Mouse (Mus musculus) heart, embryonic 13.5 days (tissue): ENCODE data around the gene AI661453. TPM values are rescaled to one million over a fixed set of nuclear protein-coding genes. Genes with fewer than 3 reads are reported as not detected.

Experiments
- ATAC-seq: fragments of 200-750 bp; cut with Nextera tagmentation; 2 replicates; pipeline ENCODE4 v1.8.0; 2017; ENCODE audit warnings: moderate TSS enrichment; ENCODE audit not compliant: insufficient number of reproducible peaks, low FRiP score, low TSS enrichment; ENCODE audit errors: extremely low read depth
- H3K27ac ChIP-seq: fragments of 300-500 bp; sonication (generic); replicated peaks from 2 replicates; pipeline ENCODE4 v1.5.1; 2015; ENCODE audit warnings: moderate library complexity, mild to moderate bottlenecking, inconsistent platforms
- H3K27me3 ChIP-seq: fragments of 300-500 bp; sonication (generic); replicated peaks from 2 replicates; pipeline ENCODE4 v1.6.1; 2015; ENCODE audit warnings: mild to moderate bottlenecking, inconsistent platforms
- H3K36me3 ChIP-seq: fragments of 300-500 bp; sonication (generic); 2 replicates; pipeline ENCODE4 v1.6.1; 2015; ENCODE audit warnings: mild to moderate bottlenecking, inconsistent platforms
- H3K4me1 ChIP-seq: fragments of 300-500 bp; sonication (generic); 2 replicates; pipeline ENCODE4 v1.6.1; 2015; ENCODE audit warnings: inconsistent platforms
- H3K4me2 ChIP-seq: fragments of 300-500 bp; sonication (generic); 2 replicates; pipeline ENCODE4 v1.6.1; 2015; ENCODE audit warnings: inconsistent platforms, mild to moderate bottlenecking, moderate library complexity
- H3K4me3 ChIP-seq: fragments of 300-500 bp; sonication (generic); 2 replicates; pipeline ENCODE4 v1.5.1; 2015; ENCODE audit warnings: moderate library complexity, mild to moderate bottlenecking, inconsistent platforms
- H3K9ac ChIP-seq: fragments of 300-500 bp; sonication (generic); 2 replicates; pipeline ENCODE4 v1.6.1; 2015; ENCODE audit warnings: inconsistent platforms, mild to moderate bottlenecking, moderate library complexity
- H3K9me3 ChIP-seq: fragments of 300-500 bp; sonication (generic); 2 replicates; pipeline ENCODE4 v1.6.1; 2016; ENCODE audit warnings: inconsistent platforms
- WGBS: fragments of 180-500 bp; shearing (Covaris S2); methylation state at CpG from one replicate; pipeline ENCODE4 v1.1.7; 2015; ENCODE audit warnings: mixed read lengths; 5-methylcytosine and 5-hydroxymethylcytosine counted together
- polyA plus RNA-seq: library from polyadenylated mRNA; unstranded; fragments of >200 nt; fragmentation: Nextera tagmentation; extraction: Ambion mirVana; gene quantifications from 2 replicates; pipeline ENCODE4 v1.2.1, GENCODE M21; 2015

The AI661453 gene
- polyA plus RNA-seq, 1 experiment from 2014 or later, result 0.82 TPM

GRCm38 (mm10) chr17:47504228-47504627 is 67.8 kb downstream of the AI661453 start:
- Histone ChIP-seq H3K4me3 (peak overlapping the region; percentile 59), H3K36me3 (peaks cover 16% of the 10 kb centered on the region), H3K9me3 (no peaks in the 10 kb centered on the region), H3K4me2 (peak overlapping the region; percentile 87), H3K4me1 (peaks cover 59% of the 10 kb centered on the region), H3K27ac (peak overlapping the region; percentile 76; the same call in 1 of the 2 replicates), H3K9ac (peak overlapping the region; percentile 86), H3K27me3 (no peaks in the 10 kb centered on the region)
- no peak for ATAC-seq
- WGBS, result 62% methylated on average over 5 of the region's 5 CpGs

GRCm38 (mm10) chr17:47504941-47505346 is 68.5 kb downstream of the AI661453 start, which contains the start of gene Ccnd3:
Gene Ccnd3, plus strand, starts transcription at chr17:47505051.
- H3K9me3 ChIP-seq, result no peaks in the 10 kb centered on the region
- peak within 1 kb of the TSS; percentile 59 for H3K4me3 ChIP-seq
- peak within 1 kb of the TSS; percentile 76 for H3K27ac ChIP-seq
- H3K27me3 ChIP-seq, result no peaks in the 10 kb centered on the region
- H3K36me3 ChIP-seq, result peaks cover 11% of the 10 kb centered on the region
- H3K4me2 ChIP-seq, result peak within 1 kb of the TSS; percentile 87
- peaks cover 62% of the 10 kb centered on the region for H3K4me1 ChIP-seq
- peak within 1 kb of the TSS; percentile 86 for H3K9ac ChIP-seq
- 1% methylated on average over 22 of the region's 22 CpGs for WGBS
- no peak for ATAC-seq

GRCm38 (mm10) chr17:47505566-47505965 is 69.2 kb downstream of the AI661453 start:
- ATAC-seq, result no peak
- H3K27ac ChIP-seq, result peak overlapping the region; percentile 76
- H3K9ac ChIP-seq, result peak overlapping the region; percentile 86
- WGBS, result 61% methylated on average over 2 of the region's 2 CpGs
- H3K9me3 ChIP-seq, result no peaks in the 10 kb centered on the region
- H3K4me3 ChIP-seq, result peak overlapping the region; percentile 59
- H3K27me3 ChIP-seq, result no peaks in the 10 kb centered on the region
- H3K36me3 ChIP-seq, result peaks cover 5% of the 10 kb centered on the region
- peaks cover 63% of the 10 kb centered on the region for H3K4me1 ChIP-seq
- peak overlapping the region; percentile 87 for H3K4me2 ChIP-seq

GRCm38 (mm10) chr17:47506042-47506441 is 69.6 kb downstream of the AI661453 start:
- 95% methylated on average over 1 of the region's 1 CpGs for WGBS
- Histone ChIP-seq H3K27ac (no peak overlapping the region), H3K4me2 (peak overlapping the region; percentile 87), H3K27me3 (no peaks in the 10 kb centered on the region), H3K4me3 (peak overlapping the region; percentile 4; the same call in 1 of the 2 replicates), H3K36me3 (peaks cover under 1% of the 10 kb centered on the region; the same call in 1 of the 2 replicates), H3K9ac (peak overlapping the region; percentile 86; the same call in 1 of the 2 replicates), H3K9me3 (no peaks in the 10 kb centered on the region), H3K4me1 (peaks cover 62% of the 10 kb centered on the region)
- no peak for ATAC-seq

GRCm38 (mm10) chr17:47506697-47507096 is 70.3 kb downstream of the AI661453 start:
- Histone ChIP-seq H3K27me3 (no peaks in the 10 kb centered on the region), H3K9me3 (no peaks in the 10 kb centered on the region), H3K4me2 (no peak overlapping the region), H3K4me1 (peaks cover 61% of the 10 kb centered on the region), H3K9ac (no peak overlapping the region), H3K27ac (no peak overlapping the region), H3K36me3 (no peaks in the 10 kb centered on the region), H3K4me3 (no peak overlapping the region)
- WGBS, result 86% methylated on average over 4 of the region's 4 CpGs
- ATAC-seq, result no peak

- Histone ChIP-seq H3K9me3 (no peaks in the 10 kb centered on the region), H3K27me3 (no peaks in the 10 kb centered on the region), H3K9ac (peak overlapping the region; percentile 8; the same call in 1 of the 2 replicates), H3K36me3 (no peaks in the 10 kb centered on the region), H3K4me2 (peak overlapping the region; percentile 66), H3K4me3 (peak overlapping the region; percentile 43; the same call in 1 of the 2 replicates), H3K27ac (peak overlapping the region; percentile 96), H3K4me1 (peaks cover 66% of the 10 kb centered on the region)
- no peak for ATAC-seq
- 71% methylated on average over 2 of the region's 2 CpGs for WGBS
Observed at GRCm38 (mm10) chr17:47507523-47507922, 71.1 kb downstream of the AI661453 start.

- 15% methylated on average over 12 of the region's 12 CpGs for WGBS
- ATAC-seq, result peak; percentile 52; the same call in 1 of the 2 replicates
- Histone ChIP-seq H3K4me1 (peaks cover 71% of the 10 kb centered on the region), H3K4me2 (peak overlapping the region; percentile 66), H3K9me3 (no peaks in the 10 kb centered on the region), H3K36me3 (no peaks in the 10 kb centered on the region), H3K4me3 (peak overlapping the region; percentile 43), H3K27me3 (no peaks in the 10 kb centered on the region), H3K27ac (peak overlapping the region; percentile 96), H3K9ac (peak overlapping the region; percentile 76)
Observed at GRCm38 (mm10) chr17:47508012-47508608, 71.7 kb downstream of the AI661453 start.

GRCm38 (mm10) chr17:47509031-47509705 is 72.8 kb downstream of the AI661453 start:
- 62% methylated on average over 9 of the region's 9 CpGs for WGBS
- Histone ChIP-seq H3K27ac (peak overlapping the region; percentile 70), H3K4me2 (no peak overlapping the region), H3K36me3 (no peaks in the 10 kb centered on the region), H3K9me3 (no peaks in the 10 kb centered on the region), H3K9ac (peak overlapping the region; percentile 16; the same call in 1 of the 2 replicates), H3K4me1 (peaks cover 78% of the 10 kb centered on the region), H3K4me3 (no peak overlapping the region), H3K27me3 (no peaks in the 10 kb centered on the region)
- ATAC-seq, result no peak

- Histone ChIP-seq H3K4me1 (peaks cover 66% of the 10 kb centered on the region), H3K36me3 (peaks cover 4% of the 10 kb centered on the region; the same call in 1 of the 2 replicates), H3K27me3 (no peaks in the 10 kb centered on the region), H3K9me3 (no peaks in the 10 kb centered on the region), H3K4me2 (peak overlapping the region; percentile 67), H3K9ac (peak overlapping the region; percentile 79), H3K4me3 (peak overlapping the region; percentile 40), H3K27ac (peak overlapping the region; percentile 94)
- 6% methylated on average over 25 of the region's 25 CpGs for WGBS
- ATAC-seq, result peak; percentile 86
Observed at GRCm38 (mm10) chr17:47511111-47512020, 75.0 kb downstream of the AI661453 start.

GRCm38 (mm10) chr17:47512956-47513775 is 76.8 kb downstream of the AI661453 start:
- Histone ChIP-seq H3K9ac (peak overlapping the region; percentile 63), H3K4me2 (no peak overlapping the region), H3K27ac (peak overlapping the region; percentile 78), H3K36me3 (peaks cover 5% of the 10 kb centered on the region; the same call in 1 of the 2 replicates), H3K4me1 (peaks cover 68% of the 10 kb centered on the region), H3K4me3 (no peak overlapping the region), H3K9me3 (no peaks in the 10 kb centered on the region), H3K27me3 (no peaks in the 10 kb centered on the region)
- WGBS, result 61% methylated on average over 10 of the region's 10 CpGs
- ATAC-seq, result no peak
